Mouse (Mus musculus): ENCODE measurements around the gene Gtf3c3. TPM values are rescaled to one million over a fixed set of nuclear protein-coding genes. Genes with fewer than 3 reads are reported as not detected.
A peak's percentile ranks its signal among the peaks of the same experiment; 100 is the strongest.

Gene Gtf3c3
- total RNA-seq (2021): 10 to 100 TPM; 27.4 to 30.7 TPM
- long read RNA-seq, full-length matches to known transcripts: 7 of 11 reads
- long read RNA-seq, partial matches to known transcripts: 2 of 11 reads
- long read RNA-seq, other reads (novel, unspliced or antisense): 2 of 11 reads

GRCm38 (mm10) chr1:54438340-54439079, at the start of gene Gtf3c3:
Gene Gtf3c3 (minus strand): TSS chr1:54438971.
- DNase-seq (ENCODE audit: low spot score in 2 of 2): peak; percentile 81 to 86

GRCm38 (mm10) chr1:54484744-54485420, 46.1 kb upstream of the Gtf3c3 start:
- DNase-seq (ENCODE audit: low spot score in 2 of 2): no peak

- DNase-seq (ENCODE audit: low spot score in 2 of 2): no peak
Observed at GRCm38 (mm10) chr1:54480491-54480890, 41.7 kb upstream of the Gtf3c3 start.

GRCm38 (mm10) chr1:54468662-54469061, 29.9 kb upstream of the Gtf3c3 start:
- no peak for DNase-seq (ENCODE audit: low spot score in 2 of 2)

GRCm38 (mm10) chr1:54467366-54467765, 28.6 kb upstream of the Gtf3c3 start:
- DNase-seq (ENCODE audit: low spot score in 2 of 2): no peak

GRCm38 (mm10) chr1:54452116-54452515, 13.3 kb upstream of the Gtf3c3 start:
- no peak for DNase-seq (ENCODE audit: low spot score in 2 of 2)

- no peak for DNase-seq (ENCODE audit: low spot score in 2 of 2)
Observed at GRCm38 (mm10) chr1:54448833-54449232, 10.1 kb upstream of the Gtf3c3 start.

GRCm38 (mm10) chr1:54443641-54444040, 4.9 kb upstream of the Gtf3c3 start:
- no peak for DNase-seq (ENCODE audit: low spot score in 2 of 2)

GRCm38 (mm10) chr1:54439080-54439476, 307 bp upstream of the Gtf3c3 start:
- DNase-seq (ENCODE audit: low spot score in 2 of 2): peak in 1 of 2 experiments; percentile 12

GRCm38 (mm10) chr1:54422195-54422750, 16.5 kb downstream of the Gtf3c3 start:
- no peak for DNase-seq (ENCODE audit: low spot score in 2 of 2)

- no peak for DNase-seq (ENCODE audit: low spot score in 2 of 2)
Observed at GRCm38 (mm10) chr1:54421670-54422069, 17.1 kb downstream of the Gtf3c3 start.

- DNase-seq (ENCODE audit: low spot score in 2 of 2): no peak
Observed at GRCm38 (mm10) chr1:54402736-54403135, 36.0 kb downstream of the Gtf3c3 start.

GRCm38 (mm10) chr1:54384221-54384620, 54.5 kb downstream of the Gtf3c3 start:
- DNase-seq (ENCODE audit: low spot score in 2 of 2): no peak

- peak; percentile 56 to 68 for DNase-seq (ENCODE audit: low spot score in 2 of 2)
Observed at GRCm38 (mm10) chr1:54380978-54381914, 57.5 kb downstream of the Gtf3c3 start.

GRCm38 (mm10) chr1:54377506-54378051, 61.2 kb downstream of the Gtf3c3 start:
- DNase-seq (ENCODE audit: low spot score in 2 of 2): no peak

- no peak for DNase-seq (ENCODE audit: low spot score in 2 of 2)
Observed at GRCm38 (mm10) chr1:54356566-54356965, 82.2 kb downstream of the Gtf3c3 start.

- DNase-seq (ENCODE audit: low spot score in 2 of 2): no peak
Observed at GRCm38 (mm10) chr1:54355485-54355884, 83.3 kb downstream of the Gtf3c3 start.

GRCm38 (mm10) chr1:54354786-54355185, 84.0 kb downstream of the Gtf3c3 start:
- no peak for DNase-seq (ENCODE audit: low spot score in 2 of 2)
